Mouse (Mus musculus): ENCODE measurements around the gene Prkcg.
"Not testable (repeated sequence)": the region's sequence is repeated elsewhere in the genome, so short reads cannot be mapped to it uniquely, and the experiment has no call there.

Prkcg gene

GRCm38 (mm10) chr7:3288976-3289970 lies at the start of gene Prkcg, which contains the start of gene Myadm:
TSS of gene Prkcg (plus strand) at chr7:3289179.
TSS of gene Myadm (plus strand) at chr7:3289080.
- no peak for DNase-seq (ENCODE audit: low spot score)

GRCm38 (mm10) chr7:3239193-3239592 lies 49.8 kb upstream of the Prkcg start:
- DNase-seq (ENCODE audit: low spot score), result no peak

GRCm38 (mm10) chr7:3260701-3261100 lies 28.3 kb upstream of the Prkcg start:
- no peak for DNase-seq (ENCODE audit: low spot score)

GRCm38 (mm10) chr7:3261446-3261845 lies 27.5 kb upstream of the Prkcg start:
- no peak for DNase-seq (ENCODE audit: low spot score)

GRCm38 (mm10) chr7:3262789-3263188 lies 26.2 kb upstream of the Prkcg start:
- no peak for DNase-seq (ENCODE audit: low spot score)

- DNase-seq (ENCODE audit: low spot score), result no peak
Observed at GRCm38 (mm10) chr7:3264390-3265022, 24.5 kb upstream of the Prkcg start.

GRCm38 (mm10) chr7:3265311-3265710 lies 23.7 kb upstream of the Prkcg start:
- no peak for DNase-seq (ENCODE audit: low spot score)

- no peak for DNase-seq (ENCODE audit: low spot score)
Observed at GRCm38 (mm10) chr7:3267261-3267660, 21.7 kb upstream of the Prkcg start.

GRCm38 (mm10) chr7:3267888-3268287 lies 21.1 kb upstream of the Prkcg start:
- DNase-seq (ENCODE audit: low spot score), result no peak

- no peak for DNase-seq (ENCODE audit: low spot score)
Observed at GRCm38 (mm10) chr7:3268291-3268690, 20.7 kb upstream of the Prkcg start.

GRCm38 (mm10) chr7:3272206-3272605 lies 16.8 kb upstream of the Prkcg start:
- DNase-seq (ENCODE audit: low spot score), result no peak

GRCm38 (mm10) chr7:3275455-3276170 lies 13.4 kb upstream of the Prkcg start:
- no peak for DNase-seq (ENCODE audit: low spot score)

- not testable (repeated sequence) for DNase-seq (ENCODE audit: low spot score)
Observed at GRCm38 (mm10) chr7:3276781-3277180, 12.2 kb upstream of the Prkcg start.

- no peak for DNase-seq (ENCODE audit: low spot score)
Observed at GRCm38 (mm10) chr7:3280080-3280653, 8.8 kb upstream of the Prkcg start.

GRCm38 (mm10) chr7:3280654-3281153 lies 8.3 kb upstream of the Prkcg start:
- DNase-seq (ENCODE audit: low spot score), result no peak

GRCm38 (mm10) chr7:3281741-3282140 lies 7.2 kb upstream of the Prkcg start:
- DNase-seq (ENCODE audit: low spot score), result no peak

- DNase-seq (ENCODE audit: low spot score), result no peak
Observed at GRCm38 (mm10) chr7:3283081-3283875, 5.7 kb upstream of the Prkcg start.

GRCm38 (mm10) chr7:3284604-3285003 lies 4.4 kb upstream of the Prkcg start:
- DNase-seq (ENCODE audit: low spot score), result no peak

GRCm38 (mm10) chr7:3286036-3286435 lies 2.9 kb upstream of the Prkcg start:
- no peak for DNase-seq (ENCODE audit: low spot score)

- DNase-seq (ENCODE audit: low spot score), result no peak
Observed at GRCm38 (mm10) chr7:3287186-3287585, 1.8 kb upstream of the Prkcg start.
